8 mouse cellular contexts compared by ENCODE assay signal in the genomic region with DNA sequence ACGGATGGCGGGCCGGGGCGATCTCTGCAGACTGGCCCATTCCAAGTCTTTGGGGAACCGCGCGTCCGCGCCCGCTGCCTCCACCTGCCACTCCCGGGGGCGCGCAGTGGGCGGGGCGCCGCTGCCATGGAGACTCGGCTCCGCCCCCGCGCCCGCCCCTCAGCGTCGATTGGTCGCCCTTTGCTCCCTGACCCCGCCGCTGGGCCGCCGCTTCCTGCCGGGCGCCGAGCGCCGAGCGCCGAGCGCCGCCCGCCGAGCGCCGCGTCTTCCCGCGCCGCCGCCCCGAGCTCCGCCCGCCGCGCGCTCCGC. TPM values are rescaled to one million over a fixed set of nuclear protein-coding genes. Genes with fewer than 3 reads are reported as not detected.
A peak's percentile ranks its signal among the peaks of the same experiment; 100 is the strongest.
DNase-seq lines count a peak whose midpoint lies in the region; ATAC-seq lines count a peak whose summit lies in the region.

A gene (plus strand): TSS at position 216 of the 309 bp plus-strand sequence.

- peak; percentile 94 for DNase-seq in forebrain, embryonic 11.5 days (ENCODE audit: low spot score)
- peak; percentile 94 to 95 for DNase-seq in kidney, postnatal 25 days
- DNase-seq in liver, embryonic 13.5 days = peak; percentile 74
- peak; percentile 84 for DNase-seq in neural tube, embryonic 10.5 days (ENCODE audit: extremely low spot score, low spot score)

- H3K4me1 ChIP-seq in brown adipose tissue, adult 24 weeks (ENCODE audit: control insufficient read depth, insufficient read depth, insufficient read length, low read length) = no peaks in the 10 kb centered on the region
- peaks cover 15% of the 10 kb centered on the region; the same call in 1 of the 2 replicates for H3K4me1 ChIP-seq in forebrain, embryonic 11.5 days (replicated peaks; ENCODE audit: control insufficient read depth, insufficient read depth, low read length)
- H3K4me1 ChIP-seq in heart, embryonic 15.5 days (replicated peaks) = peaks cover 50% of the 10 kb centered on the region
- H3K4me1 ChIP-seq in liver, embryonic 13.5 days (replicated peaks) = peaks cover 47% of the 10 kb centered on the region
- peaks cover 21% of the 10 kb centered on the region for H3K4me1 ChIP-seq in stomach, embryonic 15.5 days

- peak within 1 kb of the TSS; percentile 83 for H3K4me3 ChIP-seq in brown adipose tissue, adult 24 weeks (ENCODE audit: insufficient read depth, low read depth, low read length)
- H3K4me3 ChIP-seq in forebrain, embryonic 11.5 days (ENCODE audit: low read depth, low read length) = peak within 1 kb of the TSS; percentile 94
- peak within 1 kb of the TSS; percentile 96 for H3K4me3 ChIP-seq in heart, embryonic 15.5 days
- H3K4me3 ChIP-seq in liver, embryonic 13.5 days (replicated peaks) = peak within 1 kb of the TSS; percentile 85
- H3K4me3 ChIP-seq in stomach, embryonic 15.5 days (replicated peaks) = peak within 1 kb of the TSS; percentile 87

- peak within 1 kb of the TSS; percentile 99 for H3K4me2 ChIP-seq in forebrain, embryonic 11.5 days (ENCODE audit: low read depth, low read length, severe bottlenecking)
- H3K4me2 ChIP-seq in heart, embryonic 15.5 days = peak within 1 kb of the TSS; percentile 85
- H3K4me2 ChIP-seq in liver, embryonic 13.5 days = peak within 1 kb of the TSS; percentile 96
- H3K4me2 ChIP-seq in stomach, embryonic 15.5 days = peak within 1 kb of the TSS; percentile 95

- H3K36me3 ChIP-seq in forebrain, embryonic 11.5 days (ENCODE audit: control insufficient read depth, insufficient read depth, low read length) = no peaks in the 10 kb centered on the region
- no peaks in the 10 kb centered on the region for H3K36me3 ChIP-seq in heart, embryonic 15.5 days
- H3K36me3 ChIP-seq in liver, embryonic 13.5 days = no peaks in the 10 kb centered on the region
- no peaks in the 10 kb centered on the region for H3K36me3 ChIP-seq in stomach, embryonic 15.5 days

- H3K27ac ChIP-seq in brown adipose tissue, adult 24 weeks (replicated peaks; ENCODE audit: low read depth, low read length) = peak within 1 kb of the TSS; percentile 69
- H3K27ac ChIP-seq in forebrain, embryonic 11.5 days (ENCODE audit: low read depth, low read length) = peak within 1 kb of the TSS; percentile 57; the same call in 1 of the 2 replicates
- peak within 1 kb of the TSS; percentile 85 for H3K27ac ChIP-seq in heart, embryonic 15.5 days
- H3K27ac ChIP-seq in liver, embryonic 13.5 days = peak within 1 kb of the TSS; percentile 68
- H3K27ac ChIP-seq in stomach, embryonic 15.5 days = peak within 1 kb of the TSS; percentile 73

- under 1% methylated on average over 52 of the region's 53 CpGs for WGBS in forebrain, embryonic 11.5 days
- WGBS in heart, embryonic 15.5 days = 1% methylated on average over 22 of the region's 53 CpGs
- under 1% methylated on average over 43 of the region's 53 CpGs for WGBS in liver, embryonic 13.5 days (ENCODE audit: insufficient replicate concordance)
- WGBS in stomach, embryonic 15.5 days = under 1% methylated on average over 51 of the region's 53 CpGs

- no peaks in the 10 kb centered on the region for H3K9me3 ChIP-seq in forebrain, embryonic 11.5 days (ENCODE audit: control insufficient read depth, low read length)
- no peaks in the 10 kb centered on the region for H3K9me3 ChIP-seq in heart, embryonic 15.5 days (replicated peaks)
- H3K9me3 ChIP-seq in liver, embryonic 13.5 days (replicated peaks) = no peaks in the 10 kb centered on the region
- H3K9me3 ChIP-seq in stomach, embryonic 15.5 days = no peaks in the 10 kb centered on the region

- H3K27me3 ChIP-seq in forebrain, embryonic 11.5 days (ENCODE audit: control insufficient read depth, insufficient read depth, low read length) = no peaks in the 10 kb centered on the region
- H3K27me3 ChIP-seq in heart, embryonic 15.5 days = no peaks in the 10 kb centered on the region
- H3K27me3 ChIP-seq in liver, embryonic 13.5 days = peaks cover 10% of the 10 kb centered on the region; the same call in 1 of the 2 replicates
- no peaks in the 10 kb centered on the region for H3K27me3 ChIP-seq in stomach, embryonic 15.5 days (replicated peaks)

- peak within 1 kb of the TSS; percentile 85 for H3K9ac ChIP-seq in forebrain, embryonic 11.5 days (ENCODE audit: low read length)
- peak within 1 kb of the TSS; percentile 94 for H3K9ac ChIP-seq in heart, embryonic 15.5 days
- H3K9ac ChIP-seq in liver, embryonic 13.5 days = peak within 1 kb of the TSS; percentile 88
- H3K9ac ChIP-seq in stomach, embryonic 15.5 days = peak within 1 kb of the TSS; percentile 87

- peak; percentile 86 for ATAC-seq in CD4-positive, CD25-positive, alpha-beta regulatory T cell, adult 4 months
- ATAC-seq in forebrain, embryonic 11.5 days (replicated peaks; ENCODE audit: low FRiP score) = peak; percentile 87
- ATAC-seq in heart, embryonic 15.5 days (replicated peaks; ENCODE audit: insufficient number of reproducible peaks, insufficient read depth, low FRiP score, low read depth) = peak; percentile 86
- peak; percentile 89 for ATAC-seq in liver, embryonic 13.5 days (ENCODE audit: low read depth)
- peak; percentile 89 for ATAC-seq in stomach, embryonic 15.5 days (ENCODE audit: insufficient read depth, low FRiP score, low read depth)

RNA-seq across cellular contexts. Expression of the gene that starts here (rescaled TPM):
- polyA plus RNA-seq in CD4-positive, CD25-positive, alpha-beta regulatory T cell, adult 4 months (2017; shearing (Covaris generic)) = 10 to 100 TPM; 18.5 to 18.7 TPM
- polyA plus RNA-seq in brown adipose tissue, adult 24 weeks (2012; ENCODE audit: insufficient read depth, insufficient read length, missing spikeins) = 34.1 and 54.4 TPM in 2 replicates
- 81.6 and 83.7 TPM in 2 replicates for polyA plus RNA-seq in forebrain, embryonic 11.5 days (2014; fragmentation: Nextera tagmentation; extraction: Ambion mirVana)
- polyA plus RNA-seq in heart, embryonic 15.5 days (2015; fragmentation: Nextera tagmentation; extraction: Ambion mirVana) = 44.7 and 55.3 TPM in 2 replicates
- 20.5 and 26.0 TPM in 2 replicates for polyA plus RNA-seq in liver, embryonic 13.5 days (2015; fragmentation: Nextera tagmentation; extraction: Ambion mirVana)
- 74.9 and 80.5 TPM in 2 replicates for polyA plus RNA-seq in stomach, embryonic 15.5 days (2015; fragmentation: Nextera tagmentation; extraction: Ambion mirVana)

Comparison
In these comparisons a context has a peak if more than half of its experiments do, and no peak if none do; other contexts are left out.
1. Peak in every context shown above with its lines: DNase-seq, ATAC-seq, H3K4me3 ChIP-seq and H3K27ac ChIP-seq.